Mouse (Mus musculus) cortical plate, adult 2 months (tissue): ENCODE measurements around the gene Gm42688.

ENCODE experiments used
- CTCF ChIP-seq: fragments of 200-500 bp; IDR thresholded peaks from 2 replicates; pipeline ENCODE4 v1.5.1; 2011; ENCODE audit warnings: mild to moderate bottlenecking, control low read depth, low read length; ENCODE audit not compliant: insufficient read depth; ENCODE audit errors: extremely low read depth
- POLR2A ChIP-seq: fragments of 200-500 bp; IDR thresholded peaks from 2 replicates; pipeline ENCODE4 v1.6.1; 2011; ENCODE audit warnings: mild to moderate bottlenecking, low read length, control low read depth; ENCODE audit not compliant: insufficient read depth; ENCODE audit errors: extremely low read depth

- TF ChIP-seq POLR2A = no peak
- no peak for TF ChIP-seq CTCF
These were observed 48.1 kb upstream of the Gm42688 start for GRCm38 (mm10) chr6:83053136-83053960.
